19 mouse cellular contexts compared by ENCODE assay signal in genomic region chr5:36578982-36579381, GRCm38 (mm10).
"Had no signal": no experiment of that assay in that cellular context is flagged by ENCODE, and none has a peak within 500 bp of the region (broad histone marks: within the 10 kb centered on the region; RNA-seq: fewer than 3 reads in every experiment).

No protein-coding gene starts in this region.

- H3K9ac ChIP-seq: lung, embryonic 14.5 days; neural tube, embryonic 15.5 days had no signal

- DNase-seq: lung, adult 18-20 months; lung, embryonic 14.5 days; lung, postnatal 10 days; lung, postnatal 4 days; midbrain, embryonic 14.5 days; retina, postnatal 1 day; right cerebral cortex, adult 18-20 months; right cerebral cortex, postnatal 25 days; right cerebral cortex, postnatal 4 days; spleen, adult 18-20 months; thymus, adult 18-20 months; thymus, postnatal 14 days; thymus, postnatal 36 days had no signal

- H3K4me2 ChIP-seq: lung, embryonic 14.5 days; midbrain, embryonic 12.5 days; neural tube, embryonic 13.5 days; neural tube, embryonic 15.5 days had no signal

- H3K27me3 ChIP-seq: midbrain, embryonic 12.5 days; neural tube, embryonic 13.5 days; neural tube, embryonic 15.5 days had no signal

- H3K27ac ChIP-seq: midbrain, embryonic 10.5 days; midbrain, embryonic 12.5 days; neural tube, embryonic 13.5 days; neural tube, embryonic 15.5 days had no signal

- H3K4me3 ChIP-seq: midbrain, embryonic 10.5 days; midbrain, embryonic 12.5 days; myocyte; neural tube, embryonic 13.5 days; neural tube, embryonic 15.5 days had no signal

- ATAC-seq: midbrain, embryonic 16.5 days had no signal

- H3K9me3 ChIP-seq: midbrain, embryonic 10.5 days; midbrain, embryonic 12.5 days; neural tube, embryonic 13.5 days; neural tube, embryonic 15.5 days had no signal

- H3K36me3 ChIP-seq: midbrain, embryonic 10.5 days; midbrain, embryonic 12.5 days; neural tube, embryonic 13.5 days; neural tube, embryonic 15.5 days had no signal
